Mouse (Mus musculus) thymus, adult 18-20 months (tissue): ENCODE data around the gene Plekha6.

ENCODE experiments used
- DNase-seq, 2 experiments: peaks; one replicate each; pipeline ENCODE4 v3.0.0; 2022; ENCODE audit warnings: mixed read lengths in 2 of 2

Gene Plekha6

DNA sequence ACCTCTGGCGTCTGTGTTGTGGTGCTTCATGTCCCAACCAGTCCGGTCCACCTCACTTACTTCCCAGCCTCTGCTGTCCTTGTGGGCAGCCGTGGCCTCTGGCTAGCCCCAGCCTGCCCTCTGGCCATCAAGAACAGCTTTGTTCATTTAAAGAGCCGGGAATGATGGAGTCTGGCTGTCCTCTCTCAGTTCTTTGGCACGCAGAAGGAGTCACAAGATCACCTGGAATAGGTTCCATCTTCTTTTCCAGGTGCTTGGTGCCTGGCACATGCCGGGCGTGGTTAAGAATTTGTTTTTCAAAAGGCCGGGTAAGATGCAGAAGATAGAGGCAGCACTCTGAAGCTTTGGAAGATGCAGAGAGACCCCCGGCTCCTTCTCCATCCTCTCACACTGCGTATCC is 51.7 kb downstream of the Plekha6 start:
- DNase-seq: no peak

DNA sequence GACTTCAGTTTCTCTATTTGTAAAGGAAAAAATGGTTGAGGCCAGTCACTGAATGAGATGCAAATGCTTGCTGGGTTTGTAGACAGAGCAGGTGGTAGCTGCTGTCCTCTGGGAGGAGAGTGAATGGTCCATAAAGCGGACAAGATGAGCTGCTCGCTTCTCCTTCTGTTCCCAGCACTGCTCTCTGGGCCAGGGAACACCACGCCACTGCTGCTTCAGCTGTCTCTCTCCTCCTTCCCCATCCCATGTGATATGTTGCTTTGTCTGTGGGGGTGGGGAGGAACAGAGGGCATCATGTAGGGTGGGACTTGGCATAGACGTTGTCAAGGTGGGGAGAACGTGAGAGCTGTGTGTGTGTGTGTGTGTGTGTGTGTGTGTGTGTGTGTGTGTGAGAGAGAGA is 53.0 kb downstream of the Plekha6 start:
- DNase-seq: no peak

GRCm38 (mm10) chr1:133219106-133219505 is 55.1 kb downstream of the Plekha6 start:
- no peak for DNase-seq

DNA sequence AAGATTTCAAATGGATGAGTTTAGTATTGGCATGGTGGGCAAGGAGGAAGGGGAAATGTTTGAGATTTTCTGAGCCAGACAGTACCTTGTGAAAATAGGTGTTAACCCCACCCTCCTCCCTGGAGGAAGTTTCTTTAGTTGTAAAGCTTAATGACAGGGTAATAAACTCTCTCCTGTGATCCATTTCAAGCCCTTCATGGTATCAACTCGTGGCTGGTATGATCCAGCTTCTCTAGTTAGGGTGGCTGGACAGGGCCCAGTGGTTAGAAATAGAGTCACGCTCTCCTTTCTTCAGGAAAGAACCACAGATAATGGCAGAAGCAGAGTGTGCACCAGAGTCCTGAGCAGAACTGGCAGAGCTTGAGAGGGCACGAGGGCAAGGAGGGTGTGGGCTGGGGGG is 57.4 kb downstream of the Plekha6 start:
- DNase-seq: no peak

DNA sequence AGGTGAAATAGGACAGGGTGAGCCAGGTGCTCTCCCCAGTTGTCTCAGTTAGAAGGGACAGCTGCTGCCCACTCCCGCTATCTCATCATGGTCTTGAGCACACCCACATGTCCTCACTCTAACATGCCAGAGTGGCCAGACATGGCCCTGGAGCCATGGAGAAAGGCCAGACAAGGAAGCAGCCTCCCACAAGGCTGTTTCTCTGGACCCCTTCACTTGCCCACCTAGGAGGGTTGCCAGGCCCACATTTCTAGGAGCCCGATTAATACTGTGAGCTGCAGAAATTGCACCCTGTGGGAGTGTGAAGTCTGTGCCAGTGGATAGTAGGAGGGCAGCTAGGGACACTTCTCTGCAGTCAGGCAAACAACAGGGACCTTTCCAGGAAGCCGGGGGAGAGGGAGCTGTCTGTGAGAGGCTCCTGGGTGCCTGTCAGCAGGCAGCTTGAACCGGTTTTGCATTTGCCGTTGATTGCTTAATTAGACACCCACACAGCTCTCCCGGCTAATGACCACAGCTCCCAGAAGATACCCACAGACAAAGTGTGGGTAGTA is 58.5 kb downstream of the Plekha6 start:
- no peak for DNase-seq

DNA sequence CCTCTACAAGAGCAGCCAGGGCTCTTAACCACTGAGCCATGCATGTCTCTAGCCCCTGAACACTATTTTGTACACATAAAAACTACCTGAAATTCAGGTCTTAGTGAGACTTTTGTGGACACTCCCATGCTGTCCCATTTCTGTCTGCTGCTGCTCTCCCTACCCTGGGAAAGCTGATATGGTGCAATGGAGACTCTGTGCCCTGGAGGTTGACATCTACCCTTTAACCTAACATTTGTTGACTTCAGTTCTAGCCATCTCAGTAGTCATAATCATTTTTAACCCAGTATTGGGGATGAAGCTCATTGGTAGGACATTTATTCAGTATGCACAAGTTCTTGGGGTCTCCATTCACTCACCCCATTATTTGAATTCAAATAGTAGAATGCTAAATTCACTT is 60.7 kb downstream of the Plekha6 start:
- no peak for DNase-seq

DNA sequence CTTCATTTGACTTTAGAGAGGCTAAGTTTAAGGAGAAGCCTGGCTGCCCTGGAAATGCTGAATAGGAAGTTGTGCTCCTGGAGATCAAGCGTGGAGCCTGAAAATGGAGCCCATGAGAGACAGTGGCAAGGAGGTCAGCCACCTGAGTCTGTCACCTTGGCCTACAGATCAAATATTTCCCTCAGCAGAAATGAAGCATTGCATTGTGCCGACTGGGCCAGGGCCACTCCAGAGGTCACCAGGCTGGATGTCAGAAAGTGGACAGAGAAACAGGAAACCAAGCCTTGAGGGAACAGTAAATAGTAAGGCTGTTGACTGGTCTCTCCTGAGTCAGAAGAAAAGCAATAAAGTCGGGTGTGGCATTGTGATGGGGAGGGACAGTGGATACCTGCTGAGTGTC is 61.1 kb downstream of the Plekha6 start:
- no peak for DNase-seq

GRCm38 (mm10) chr1:133225561-133225960 is 61.6 kb downstream of the Plekha6 start:
- no peak for DNase-seq

- DNase-seq: no peak
These were observed 62.1 kb downstream of the Plekha6 start for GRCm38 (mm10) chr1:133225963-133226660.

- DNase-seq: no peak
These were observed 62.9 kb downstream of the Plekha6 start for GRCm38 (mm10) chr1:133226928-133227327.

- DNase-seq: no peak
These were observed 63.4 kb downstream of the Plekha6 start for GRCm38 (mm10) chr1:133227378-133227777.

DNA sequence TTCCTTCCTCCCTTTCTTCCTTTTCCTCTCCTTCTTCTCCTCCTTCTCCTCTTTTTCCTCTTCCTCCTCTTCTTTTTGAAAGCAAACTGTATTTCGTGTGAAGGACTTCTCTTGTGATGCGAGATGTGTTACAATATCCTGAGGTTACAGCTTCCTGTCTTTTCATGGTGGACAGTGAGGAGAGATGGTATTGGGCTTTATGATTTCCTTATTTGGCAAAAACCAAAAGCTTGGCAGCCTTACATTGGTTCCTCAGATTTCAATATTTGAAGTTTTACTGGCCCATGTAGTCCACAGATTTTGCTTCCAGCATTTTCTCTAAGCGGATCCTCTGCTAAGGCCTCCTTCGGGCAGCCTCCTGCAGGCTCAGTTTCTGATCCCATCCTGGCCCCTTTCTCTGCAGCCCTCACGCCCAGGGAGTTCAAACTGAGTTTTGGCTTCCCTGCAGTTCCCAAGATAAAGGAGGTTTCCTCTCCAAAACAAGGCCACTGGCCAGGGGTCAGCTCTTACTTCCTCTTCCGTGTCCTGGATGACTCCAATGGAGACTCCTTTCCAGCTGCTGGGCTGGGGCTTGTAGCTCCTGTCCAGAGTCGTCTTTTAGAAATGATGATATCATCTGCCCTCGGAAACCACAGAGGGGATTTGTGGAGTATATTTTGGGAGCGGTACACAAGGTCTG is 64.9 kb downstream of the Plekha6 start:
- DNase-seq: no peak

DNA sequence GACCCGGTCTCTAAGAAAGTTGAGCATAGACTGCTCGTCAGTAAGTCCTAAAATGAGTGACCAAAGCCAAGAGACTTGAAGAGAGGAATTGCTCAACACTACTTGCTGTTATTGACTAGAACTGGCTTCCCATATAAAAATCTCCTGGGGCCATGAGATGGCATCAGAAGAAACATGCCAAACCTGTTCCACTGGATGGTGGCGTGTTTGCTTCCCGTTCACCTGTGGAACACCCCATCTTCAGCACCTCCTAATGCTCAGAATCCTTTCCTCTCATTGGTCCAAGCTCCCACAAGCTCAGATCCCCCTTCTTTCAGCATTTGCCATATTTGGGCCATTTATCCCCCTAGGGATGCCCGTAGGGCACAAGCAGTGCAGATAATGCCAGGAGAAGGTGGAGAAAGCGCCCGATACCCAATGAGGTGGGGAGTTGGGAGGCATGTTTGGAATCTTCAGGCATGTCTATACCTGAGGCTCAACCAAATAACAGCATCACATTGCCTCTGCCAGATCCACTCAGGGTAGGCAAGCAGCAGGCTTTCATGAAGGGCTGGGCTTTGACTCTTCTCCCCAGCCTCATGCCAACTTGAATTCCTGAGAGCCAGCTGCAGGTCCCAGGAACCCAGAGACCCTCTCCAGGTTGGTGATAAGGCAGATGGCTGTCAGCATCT is 67.6 kb downstream of the Plekha6 start:
- DNase-seq: no peak

DNA sequence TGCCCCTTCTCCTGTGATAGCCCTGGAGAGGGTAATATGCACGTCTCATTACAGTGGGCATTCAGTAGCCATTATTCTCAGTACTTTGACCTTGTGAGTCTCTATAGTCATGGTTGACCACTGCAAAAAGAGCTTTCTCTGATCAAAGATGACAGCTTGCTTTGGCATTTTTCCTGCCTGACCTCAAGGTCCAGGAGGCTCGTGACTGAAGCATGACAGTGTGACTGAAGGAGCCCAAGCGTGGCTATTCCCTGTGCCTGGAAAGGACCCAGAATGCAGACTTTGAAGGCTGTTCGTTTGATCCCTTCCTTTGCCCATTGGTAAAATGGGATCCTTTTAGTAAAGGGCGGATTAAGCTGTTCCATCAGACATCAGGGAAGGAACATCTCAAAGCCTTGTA is 71.9 kb downstream of the Plekha6 start:
- no peak for DNase-seq

DNA sequence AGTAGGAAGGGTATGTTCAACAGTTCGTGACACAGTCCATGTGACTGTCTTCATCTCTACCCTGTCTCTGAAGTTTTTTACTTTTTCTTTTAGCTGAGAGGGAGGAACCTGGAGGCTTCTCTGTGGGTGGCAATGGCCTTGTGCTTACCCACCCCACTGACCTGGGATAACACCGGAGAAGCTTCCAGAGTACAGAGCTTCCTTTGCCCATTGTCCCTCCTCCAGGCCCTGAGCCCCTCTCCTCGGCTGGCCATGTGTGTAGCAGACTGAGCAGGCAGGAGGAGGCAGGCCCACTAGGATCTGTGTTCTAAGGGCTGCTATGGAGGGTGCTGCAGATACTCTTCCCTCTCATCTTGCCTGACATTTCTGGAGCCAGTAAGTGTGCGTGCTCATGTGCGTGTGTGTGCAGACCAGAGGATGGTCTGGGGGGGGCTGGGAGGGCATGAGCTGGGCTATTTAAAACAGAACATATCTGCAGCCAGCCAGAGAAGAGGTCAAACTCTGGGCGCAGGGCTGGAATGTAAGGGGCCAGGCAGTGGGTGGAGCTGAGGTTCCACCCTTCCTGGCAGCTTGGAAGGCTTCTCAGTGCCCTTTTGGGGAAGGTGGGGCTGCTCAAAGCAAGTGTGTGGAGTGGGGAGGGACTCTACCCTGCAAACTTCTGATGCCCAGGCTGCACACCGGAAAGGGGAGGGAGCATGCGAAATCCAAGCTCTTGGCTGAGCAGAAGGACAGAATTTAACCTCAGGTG is 72.9 kb downstream of the Plekha6 start:
- peak in 1 of 2 experiments; percentile 34 for DNase-seq

- DNase-seq: peak; percentile 75 to 79
These were observed 73.7 kb downstream of the Plekha6 start for GRCm38 (mm10) chr1:133237670-133238069.

- no peak for DNase-seq
These were observed 75.3 kb downstream of the Plekha6 start for GRCm38 (mm10) chr1:133239121-133239812.

DNA sequence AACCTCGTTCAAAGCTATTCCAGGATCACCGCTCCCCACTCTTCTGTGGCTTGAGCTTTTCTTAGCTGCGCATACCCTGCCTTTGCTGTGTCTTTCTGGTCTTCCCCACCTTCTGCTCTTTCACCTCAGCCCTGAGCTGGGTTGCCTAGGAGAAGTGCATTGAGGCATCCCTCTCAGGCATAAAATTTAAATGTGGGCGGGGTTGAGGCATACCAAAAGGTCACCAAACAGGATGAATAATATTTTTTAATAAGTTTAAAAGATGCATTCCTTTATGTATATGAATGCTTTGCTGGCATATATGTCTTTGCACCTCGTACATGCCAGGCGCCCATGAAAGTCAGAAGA is 75.8 kb downstream of the Plekha6 start:
- no peak for DNase-seq

GRCm38 (mm10) chr1:133240881-133241280 is 76.9 kb downstream of the Plekha6 start:
- DNase-seq: no peak

DNA sequence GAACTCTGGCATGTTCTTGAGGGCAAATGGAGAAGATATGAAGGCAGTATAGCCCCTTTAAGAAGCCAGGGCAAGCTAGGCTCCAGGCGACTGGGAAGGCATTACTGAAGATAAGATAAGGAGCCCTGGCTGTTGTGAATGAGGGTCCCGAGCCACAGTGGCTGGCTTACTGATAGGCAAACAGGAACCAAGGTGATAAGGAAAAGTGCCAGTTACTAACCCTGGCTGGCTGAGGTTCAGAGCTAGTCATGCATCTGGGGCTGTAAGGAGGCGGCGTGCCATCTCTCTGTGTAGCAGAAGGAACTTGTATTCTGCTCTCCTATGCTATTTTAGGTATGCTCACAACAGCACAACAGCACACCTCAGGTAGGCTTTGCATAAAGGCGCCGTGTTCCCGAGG is 80.7 kb downstream of the Plekha6 start:
- no peak for DNase-seq

DNA sequence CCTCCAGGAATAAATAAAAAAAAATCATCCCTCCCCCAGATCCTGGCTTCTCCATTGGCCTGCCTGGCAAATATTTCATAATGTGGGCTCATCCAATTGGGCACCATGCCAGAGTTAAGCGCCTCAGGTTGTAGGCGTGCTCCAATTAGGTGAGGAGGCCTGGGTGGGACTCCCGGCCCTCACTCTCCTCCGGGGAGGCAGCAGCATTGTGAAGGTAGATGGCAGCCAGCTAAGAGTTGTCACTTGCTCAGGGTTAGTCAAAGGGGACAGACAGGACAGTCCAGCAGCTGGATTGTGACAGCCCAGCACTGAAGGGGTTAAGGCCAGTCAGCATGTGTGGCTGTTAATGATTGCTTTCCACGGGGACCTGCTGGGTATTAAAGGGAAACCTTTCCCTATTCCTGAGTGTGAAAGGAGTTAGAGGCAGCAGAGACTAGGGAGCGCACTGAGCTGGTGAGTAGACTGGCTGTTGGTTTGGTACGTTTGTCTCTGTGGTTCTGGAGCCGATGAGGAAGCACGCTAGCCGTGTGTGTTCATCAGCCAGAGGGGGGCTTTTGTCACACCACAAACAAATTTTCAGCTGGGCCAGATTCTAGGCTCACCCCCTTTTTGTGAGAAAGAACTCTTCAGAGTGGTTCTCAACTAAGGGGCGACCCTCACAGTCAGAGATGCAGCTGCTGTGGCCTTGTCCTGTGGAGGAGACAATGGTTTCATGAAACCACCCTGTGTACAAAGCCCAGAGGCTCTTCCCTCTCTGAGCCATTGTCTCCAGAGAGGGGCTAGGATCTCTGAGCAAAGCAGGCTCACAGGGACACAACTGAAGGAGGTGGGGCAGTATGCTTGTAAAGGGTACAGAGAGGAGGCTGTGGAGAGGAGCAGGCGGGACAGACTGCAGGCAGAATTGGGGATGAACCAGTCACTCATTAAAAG is 81.9 kb downstream of the Plekha6 start:
- no peak for DNase-seq
